Mouse (Mus musculus) forebrain, embryonic 10.5 days (tissue): ENCODE measurements around the gene Rasgef1b. TPM values are rescaled to one million over a fixed set of nuclear protein-coding genes. Genes with fewer than 3 reads are reported as not detected.

Source experiments
- DNase-seq: peaks from one replicate; pipeline ENCODE4 v3.0.0-alpha.2; 2017; ENCODE audit warnings: low spot score; ENCODE audit errors: extremely low spot score
- H3K27ac ChIP-seq: fragments of 300-500 bp; sonication (generic); 2 replicates; pipeline ENCODE4 v1.5.1; 2016; ENCODE audit warnings: mild to moderate bottlenecking
- H3K27me3 ChIP-seq: fragments of 300-500 bp; sonication (generic); 2 replicates; pipeline ENCODE4 v1.6.1; 2016; ENCODE audit warnings: mild to moderate bottlenecking; ENCODE audit not compliant: poor library complexity, severe bottlenecking
- H3K36me3 ChIP-seq: fragments of 300-500 bp; sonication (generic); replicated peaks from 2 replicates; pipeline ENCODE4 v1.6.1; 2016; ENCODE audit warnings: mild to moderate bottlenecking, moderate library complexity
- H3K4me1 ChIP-seq: fragments of 300-500 bp; sonication (generic); 2 replicates; pipeline ENCODE4 v1.6.1; 2016
- H3K4me3 ChIP-seq: fragments of 300-500 bp; sonication (generic); 2 replicates; pipeline ENCODE4 v1.5.1; 2016; ENCODE audit warnings: mild to moderate bottlenecking, moderate library complexity
- H3K9me3 ChIP-seq: fragments of 300-500 bp; sonication (generic); 2 replicates; pipeline ENCODE4 v1.6.1; 2016; ENCODE audit warnings: mild to moderate bottlenecking, moderate library complexity
- WGBS: fragments of 180-500 bp; shearing (Covaris S2); methylation state at CpG from one replicate; pipeline ENCODE4 v1.1.7; 2016; 5-methylcytosine and 5-hydroxymethylcytosine counted together
- polyA plus RNA-seq: library from polyadenylated mRNA; unstranded; fragments of >200 nt; fragmentation: Nextera tagmentation; extraction: Ambion mirVana; gene quantifications from 2 replicates; pipeline ENCODE4 v1.2.1, GENCODE M21; 2016

Gene Rasgef1b
- 8.4 and 9.5 TPM in 2 replicates for polyA plus RNA-seq

GRCm38 (mm10) chr5:99728649-99729212, at the start of gene Rasgef1b:
TSS of gene Rasgef1b (minus strand) at chr5:99729065.
- DNase-seq, result peak; percentile 79
- peak within 1 kb of the TSS; percentile 67 for H3K4me3 ChIP-seq
- H3K4me1 ChIP-seq, result peaks cover 29% of the 10 kb centered on the region
- peak within 1 kb of the TSS; percentile 69 for H3K27ac ChIP-seq
- no peaks in the 10 kb centered on the region for H3K36me3 ChIP-seq
- WGBS, result under 1% methylated on average over 51 of the region's 53 CpGs
- H3K27me3 ChIP-seq, result peaks cover 83% of the 10 kb centered on the region
- H3K9me3 ChIP-seq, result no peaks in the 10 kb centered on the region

DNA sequence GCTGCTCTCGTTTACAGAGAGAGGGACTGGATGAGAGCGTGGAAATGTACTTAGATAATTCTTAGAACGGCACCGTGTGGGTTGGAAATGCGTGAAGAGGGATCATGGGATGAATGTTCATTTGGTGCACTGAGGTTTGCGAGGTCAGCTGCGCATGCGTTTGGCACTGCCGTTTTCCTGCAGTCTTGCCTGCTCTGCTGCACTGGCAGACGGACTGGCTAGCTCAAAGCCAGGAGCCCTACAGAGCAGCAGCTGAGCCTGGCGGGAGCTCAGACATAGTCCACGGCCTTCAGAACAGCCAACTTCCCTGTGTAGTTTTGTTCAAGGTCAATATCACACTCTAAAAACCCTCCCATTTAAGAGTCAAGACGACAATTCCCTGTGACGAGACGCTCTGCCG, 46.5 kb upstream of the Rasgef1b start:
- H3K4me1 ChIP-seq, result 0 out of 2 replicates have a peak, but pooled peaks cover 4% of the 10 kb centered on the region
- DNase-seq, result no peak
- no peaks in the 10 kb centered on the region for H3K27me3 ChIP-seq
- no peaks in the 10 kb centered on the region for H3K9me3 ChIP-seq
- H3K36me3 ChIP-seq, result no peaks in the 10 kb centered on the region
- no peak overlapping the region for H3K27ac ChIP-seq
- H3K4me3 ChIP-seq, result no peak overlapping the region
- 91% methylated on average over 16 of the region's 16 CpGs for WGBS

DNA sequence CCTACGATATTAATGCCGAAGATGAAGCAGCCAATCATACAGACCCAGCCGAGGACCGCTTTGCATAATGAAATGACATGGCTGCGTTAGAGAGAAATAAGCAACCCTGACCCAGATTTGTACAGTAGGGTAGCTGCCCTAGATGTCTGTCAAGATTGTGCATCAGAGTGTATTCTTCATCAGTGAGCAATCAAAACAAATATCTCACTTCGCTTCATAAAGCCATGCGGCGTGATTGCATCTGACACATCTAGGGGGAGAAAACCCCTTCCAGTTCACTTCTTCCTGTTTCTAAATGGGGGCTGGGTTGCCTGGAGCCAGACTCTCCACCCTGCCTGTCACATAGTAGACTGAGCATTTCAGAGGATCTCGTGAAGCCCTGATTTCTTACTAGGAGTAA, 44.4 kb upstream of the Rasgef1b start:
- Histone ChIP-seq H3K9me3 (peaks cover 6% of the 10 kb centered on the region), H3K36me3 (no peaks in the 10 kb centered on the region), H3K4me3 (no peak overlapping the region), H3K27me3 (no peaks in the 10 kb centered on the region), H3K4me1 (no peaks in the 10 kb centered on the region), H3K27ac (no peak overlapping the region)
- WGBS, result 91% methylated on average over 9 of the region's 9 CpGs
- no peak for DNase-seq

DNA sequence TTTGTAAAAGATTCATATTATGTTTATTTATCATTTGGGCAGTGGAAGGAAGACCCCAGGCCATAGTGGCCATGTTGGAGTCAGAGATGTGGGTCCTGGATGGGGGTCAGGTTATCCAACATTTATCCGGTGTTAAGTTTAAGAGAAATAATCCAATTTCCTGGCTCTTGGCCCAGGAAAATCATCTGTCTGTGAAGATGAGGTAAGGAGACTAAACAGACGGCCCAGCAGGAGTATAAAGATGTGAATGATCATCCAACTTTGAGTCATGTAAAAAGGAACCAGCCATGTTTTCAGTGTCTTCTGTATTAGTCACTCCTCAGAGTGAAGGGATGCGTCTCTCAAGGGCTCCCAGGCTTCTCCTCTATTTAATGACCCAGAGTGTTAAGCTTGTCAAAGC, 35.4 kb upstream of the Rasgef1b start:
- H3K4me1 ChIP-seq, result peaks cover 9% of the 10 kb centered on the region
- no peak for DNase-seq
- H3K4me3 ChIP-seq, result no peak overlapping the region
- WGBS, result 91% methylated on average over 3 of the region's 3 CpGs
- peaks cover 5% of the 10 kb centered on the region; the same call in 1 of the 2 replicates for H3K9me3 ChIP-seq
- no peaks in the 10 kb centered on the region for H3K27me3 ChIP-seq
- no peaks in the 10 kb centered on the region for H3K36me3 ChIP-seq
- H3K27ac ChIP-seq, result no peak overlapping the region

DNA sequence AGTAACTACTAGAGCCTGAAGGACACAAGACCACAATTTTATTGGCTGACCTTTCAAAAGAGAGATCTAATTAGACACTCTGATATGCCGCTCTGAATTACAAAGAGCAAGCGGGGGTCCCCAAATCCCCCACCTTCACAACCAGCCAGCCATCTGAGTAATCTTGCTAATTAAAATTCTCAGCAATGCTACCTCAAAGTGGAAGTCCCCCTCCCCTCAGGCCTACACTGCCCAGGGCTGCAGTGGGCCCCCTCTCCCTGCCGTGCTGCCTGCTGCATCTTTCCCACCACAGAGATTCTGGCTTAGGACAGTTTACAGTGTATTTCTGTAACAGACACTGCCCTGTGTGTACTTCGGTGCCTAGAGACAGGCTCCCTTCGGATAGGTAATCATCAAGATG, 30.0 kb upstream of the Rasgef1b start:
- no peak overlapping the region for H3K4me3 ChIP-seq
- DNase-seq, result peak; percentile 55
- WGBS, result 37% methylated on average over 5 of the region's 5 CpGs
- peak overlapping the region; percentile 71 for H3K27ac ChIP-seq
- peaks cover 20% of the 10 kb centered on the region for H3K4me1 ChIP-seq
- no peaks in the 10 kb centered on the region for H3K36me3 ChIP-seq
- no peaks in the 10 kb centered on the region for H3K27me3 ChIP-seq
- peaks cover 8% of the 10 kb centered on the region; the same call in 1 of the 2 replicates for H3K9me3 ChIP-seq

DNA sequence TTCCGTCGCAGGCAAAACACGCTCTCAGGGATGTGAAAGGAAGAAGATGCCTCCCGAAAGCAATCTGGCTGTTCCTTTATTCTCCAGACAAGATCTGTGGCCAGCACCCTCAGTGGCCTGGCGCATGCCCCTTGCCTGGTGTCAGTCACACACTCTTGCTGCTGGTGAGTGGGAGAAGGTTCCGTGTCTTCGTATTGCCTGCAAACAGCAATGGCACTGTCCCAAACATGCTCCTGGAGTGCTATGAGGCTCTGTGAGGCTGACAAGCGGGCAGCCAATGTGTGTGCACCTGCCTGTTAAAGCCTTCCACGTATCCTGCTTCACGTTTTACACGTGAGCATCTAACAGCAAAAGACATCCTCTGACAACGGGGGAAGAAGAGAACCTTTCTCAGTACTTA, 25.0 kb upstream of the Rasgef1b start:
- H3K36me3 ChIP-seq, result no peaks in the 10 kb centered on the region
- H3K4me1 ChIP-seq, result peaks cover 15% of the 10 kb centered on the region
- no peak for DNase-seq
- H3K27me3 ChIP-seq, result no peaks in the 10 kb centered on the region
- no peak overlapping the region for H3K27ac ChIP-seq
- H3K9me3 ChIP-seq, result peaks cover 4% of the 10 kb centered on the region; the same call in 1 of the 2 replicates
- no peak overlapping the region for H3K4me3 ChIP-seq
- whole genome bisulfite sequencing, result 84% methylated on average over 12 of the region's 12 CpGs

DNA sequence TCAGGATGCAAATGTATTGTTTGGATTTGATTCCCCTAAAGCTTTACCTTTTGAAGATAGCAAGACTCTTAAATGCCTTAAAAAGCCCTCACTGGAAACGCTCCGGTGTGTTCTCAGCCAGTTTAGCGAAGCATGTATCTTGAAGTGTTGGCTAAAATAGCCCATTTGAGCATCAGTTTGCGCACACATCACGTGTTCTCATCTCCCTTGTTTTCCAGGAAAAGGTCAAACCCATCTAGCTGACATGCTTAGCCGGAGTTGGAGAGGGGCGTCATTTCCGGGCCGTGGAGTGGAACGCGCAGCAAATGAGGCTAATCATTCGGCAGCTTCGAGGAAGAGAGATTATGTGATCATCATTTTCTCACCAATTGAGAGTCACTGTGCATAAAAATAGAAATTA, 24.5 kb upstream of the Rasgef1b start:
- H3K36me3 ChIP-seq, result no peaks in the 10 kb centered on the region
- H3K4me3 ChIP-seq, result no peak overlapping the region
- peaks cover 4% of the 10 kb centered on the region; the same call in 1 of the 2 replicates for H3K9me3 ChIP-seq
- H3K4me1 ChIP-seq, result peaks cover 10% of the 10 kb centered on the region
- H3K27ac ChIP-seq, result no peak overlapping the region
- DNase-seq, result no peak
- WGBS, result 87% methylated on average over 13 of the region's 13 CpGs
- H3K27me3 ChIP-seq, result no peaks in the 10 kb centered on the region

- no peak overlapping the region for H3K27ac ChIP-seq
- WGBS, result 93% methylated on average over 5 of the region's 5 CpGs
- no peak for DNase-seq
- H3K27me3 ChIP-seq, result no peaks in the 10 kb centered on the region
- H3K9me3 ChIP-seq, result peaks cover 4% of the 10 kb centered on the region; the same call in 1 of the 2 replicates
- no peaks in the 10 kb centered on the region for H3K36me3 ChIP-seq
- H3K4me3 ChIP-seq, result no peak overlapping the region
- H3K4me1 ChIP-seq, result peaks cover 8% of the 10 kb centered on the region; the same call in 1 of the 2 replicates
Measured at GRCm38 (mm10) chr5:99752670-99753231, 23.9 kb upstream of the Rasgef1b start.

GRCm38 (mm10) chr5:99748417-99748816, 19.6 kb upstream of the Rasgef1b start:
- Histone ChIP-seq H3K4me1 (peaks cover 25% of the 10 kb centered on the region), H3K27ac (no peak overlapping the region), H3K36me3 (no peaks in the 10 kb centered on the region), H3K4me3 (no peak overlapping the region), H3K27me3 (no peaks in the 10 kb centered on the region), H3K9me3 (no peaks in the 10 kb centered on the region)
- no peak for DNase-seq
- 80% methylated on average over 10 of the region's 10 CpGs for WGBS

GRCm38 (mm10) chr5:99746087-99746486, 17.2 kb upstream of the Rasgef1b start:
- H3K36me3 ChIP-seq, result no peaks in the 10 kb centered on the region
- DNase-seq, result no peak
- peak overlapping the region; percentile 56; the same call in 1 of the 2 replicates for H3K27ac ChIP-seq
- peaks cover 33% of the 10 kb centered on the region for H3K4me1 ChIP-seq
- no peaks in the 10 kb centered on the region for H3K27me3 ChIP-seq
- WGBS, result 70% methylated on average over 7 of the region's 7 CpGs
- no peaks in the 10 kb centered on the region for H3K9me3 ChIP-seq
- H3K4me3 ChIP-seq, result no peak overlapping the region

DNA sequence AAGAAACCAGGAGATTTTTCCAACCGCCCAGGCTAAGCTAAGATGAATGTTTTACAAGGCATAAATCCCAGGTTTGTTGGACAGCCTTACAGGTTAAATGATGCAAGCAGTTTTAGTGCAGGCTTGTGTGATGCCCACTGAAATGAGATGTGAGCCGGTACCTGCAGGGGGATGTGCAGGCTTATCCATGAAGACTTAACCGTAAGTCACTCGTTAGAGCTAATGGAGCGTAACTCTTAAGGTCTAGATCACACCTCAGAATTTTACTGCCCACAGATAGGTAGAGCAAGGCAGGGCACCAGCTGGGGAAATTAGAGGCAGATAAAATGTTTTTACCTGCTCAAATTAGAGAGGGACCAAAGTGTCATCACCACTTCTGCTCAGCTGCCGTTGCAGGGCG, 14.0 kb upstream of the Rasgef1b start:
- H3K4me1 ChIP-seq, result peaks cover 43% of the 10 kb centered on the region
- WGBS, result 92% methylated on average over 7 of the region's 7 CpGs
- no peaks in the 10 kb centered on the region for H3K36me3 ChIP-seq
- H3K4me3 ChIP-seq, result no peak overlapping the region
- H3K27ac ChIP-seq, result no peak overlapping the region
- no peak for DNase-seq
- H3K27me3 ChIP-seq, result no peaks in the 10 kb centered on the region
- no peaks in the 10 kb centered on the region for H3K9me3 ChIP-seq

DNA sequence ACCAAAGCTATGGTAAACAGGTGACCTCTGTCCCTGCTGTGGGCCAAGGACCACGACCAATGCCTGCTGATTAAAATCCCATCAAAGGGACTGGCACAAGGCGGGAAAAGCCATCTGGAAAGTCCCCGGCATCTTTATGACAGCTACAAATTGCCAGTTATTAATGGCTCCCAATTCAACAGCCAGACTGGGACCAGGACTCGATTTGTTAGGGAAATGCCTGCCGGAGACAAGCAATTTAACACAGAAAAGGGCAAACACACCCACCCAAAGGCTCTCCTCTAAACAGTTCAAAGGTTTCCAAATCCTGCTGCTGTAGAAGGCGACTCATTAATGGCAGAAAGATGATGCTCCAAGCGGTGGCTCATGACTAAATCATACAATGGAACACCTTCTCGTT, 13.2 kb upstream of the Rasgef1b start:
- Histone ChIP-seq H3K27me3 (no peaks in the 10 kb centered on the region), H3K27ac (no peak overlapping the region; the same call in 1 of the 2 replicates), H3K4me3 (no peak overlapping the region), H3K9me3 (no peaks in the 10 kb centered on the region), H3K36me3 (no peaks in the 10 kb centered on the region), H3K4me1 (peaks cover 48% of the 10 kb centered on the region)
- no peak for DNase-seq
- WGBS, result 56% methylated on average over 8 of the region's 8 CpGs

GRCm38 (mm10) chr5:99737937-99738727, 9.3 kb upstream of the Rasgef1b start:
- H3K9me3 ChIP-seq, result no peaks in the 10 kb centered on the region
- H3K4me3 ChIP-seq, result no peak overlapping the region
- peaks cover 40% of the 10 kb centered on the region for H3K4me1 ChIP-seq
- 10% methylated on average over 10 of the region's 10 CpGs for WGBS
- H3K27me3 ChIP-seq, result peaks cover 20% of the 10 kb centered on the region
- no peaks in the 10 kb centered on the region for H3K36me3 ChIP-seq
- H3K27ac ChIP-seq, result peak overlapping the region; percentile 65
- DNase-seq, result no peak
